Mouse (Mus musculus) Patski (cell line): Measurements from ENCODE around the gene Cela1. TPM values are rescaled to one million over a fixed set of nuclear protein-coding genes. Genes with fewer than 3 reads are reported as not detected.

Experiments
- ATAC-seq: fragments of 100-300 bp; one replicate; pipeline ENCODE4 v1.8.0; 2021
- CTCF ChIA-PET: fragments of 350-600 bp; sonication (Branson Sonifier 250); formaldehyde crosslinking; loops from one replicate; lab custom pipeline; 2022; ENCODE audit warnings: inconsistent platforms; lab: Charles Lee
- POLR2A ChIA-PET: fragments of 350-600 bp; sonication (Branson Sonifier 250); formaldehyde crosslinking; loops from one replicate; lab custom pipeline; 2022; ENCODE audit warnings: antibody characterized with exemption, inconsistent platforms; lab: Charles Lee
- DNase-seq: peaks from one replicate; pipeline ENCODE4 v3.0.0-alpha.2; 2011; ENCODE audit warnings: low read depth, low spot score
- H3K27me3 ChIP-seq: fragments of 371-371 bp; one replicate; pipeline ENCODE4 v1.5.1; 2021
- CTCF ChIP-seq: fragments of 100-300 bp; IDR thresholded peaks from one replicate; pipeline ENCODE4 v1.5.1; 2021
- in situ Hi-C: fragments of 300-500 bp; cut with MboI; formaldehyde crosslinking; loops from 3 replicates; pipeline ENCODE4 v1.11.1; 2018; ENCODE audit warnings: low pct_unique_long_range_greater_than_20kb, mixed read lengths
- polyA plus RNA-seq: library from polyadenylated mRNA; unstranded; gene quantifications from one replicate; pipeline ENCODE4 v1.2.3, GENCODE M21; 2021

Cela1 gene
- polyA plus RNA-seq, 1 experiment from 2014 or later, result 4.1 TPM

GRCm38 (mm10) chr15:100628797-100629196, 58.9 kb downstream of the Cela1 start:
- no peaks in the 10 kb centered on the region for H3K27me3 ChIP-seq
- POLR2A ChIA-PET, result no interaction called here
- CTCF ChIA-PET, result no interaction called here
- no peak for ATAC-seq
- in situ Hi-C loops, result no loop called here
- TF ChIP-seq CTCF, result no peak
- no peak for DNase-seq

- POLR2A ChIA-PET, result interaction anchor here (0.6 to 0.7 kb wide), 2 partner anchors 66 to 412 kb away, joined by 3 to 4 read pairs; no protein-coding TSS in a partner anchor
- DNase-seq (no peak), ATAC-seq (no peak)
- H3K27me3 ChIP-seq, result no peaks in the 10 kb centered on the region
- CTCF ChIA-PET, result interaction anchor here (0.6 kb wide), 1 partner anchor 29 kb away, joined by 3 read pairs; no protein-coding TSS in a partner anchor
- no peak for TF ChIP-seq CTCF
- in situ Hi-C loops, result no loop called here
Observed at GRCm38 (mm10) chr15:100627774-100628370, 59.8 kb downstream of the Cela1 start.

- ChIA-PET CTCF (interaction anchor here (0.6 kb wide), 1 partner anchor 30 kb away, joined by 3 read pairs; no protein-coding TSS in a partner anchor), POLR2A (interaction anchor here (0.6 to 0.7 kb wide), 2 partner anchors 66 to 411 kb away, joined by 3 to 4 read pairs; no protein-coding TSS in a partner anchor)
Observed at GRCm38 (mm10) chr15:100627287-100627686, 60.4 kb downstream of the Cela1 start.

GRCm38 (mm10) chr15:100624435-100624834, 63.3 kb downstream of the Cela1 start:
- no peak for DNase-seq
- ATAC-seq, result no peak
- H3K27me3 ChIP-seq, result no peaks in the 10 kb centered on the region
- no peak for TF ChIP-seq CTCF
- ChIA-PET CTCF (interaction anchor here (1.4 kb wide), 1 partner anchor 26 kb away, joined by 3 read pairs; no protein-coding TSS in a partner anchor), POLR2A (no interaction called here)
- in situ Hi-C loops, result loop anchor here (5.0 kb wide), 1 partner anchor 53 kb away; no protein-coding TSS in a partner anchor

More at GRCm38 (mm10) chr15:100627287-100627686, 60.4 kb downstream of the Cela1 start:
- in situ Hi-C loops, result no loop called here
- no peak for TF ChIP-seq CTCF
- DNase-seq, result no peak
- ATAC-seq, result no peak
- no peaks in the 10 kb centered on the region for H3K27me3 ChIP-seq

Other genes with a start within 250 kb of the Cela1 start
- gene Letmd1, start 218.9 kb downstream of the Cela1 start, polyA plus RNA-seq, result 52.3 TPM
- gene Csrnp2, start 192.4 kb downstream of the Cela1 start, polyA plus RNA-seq, result 13.7 TPM
- gene Tfcp2, start 135.9 kb downstream of the Cela1 start, polyA plus RNA-seq, result 35.2 TPM
- gene Pou6f1, start 87.9 kb downstream of the Cela1 start, polyA plus RNA-seq, result 54.5 TPM
- 239 TPM for gene Dazap2, start 72.6 kb downstream of the Cela1 start, polyA plus RNA-seq
- gene Smagp, start 51.0 kb downstream of the Cela1 start, polyA plus RNA-seq, result 11.7 TPM
- gene Bin2, start 18.4 kb downstream of the Cela1 start, polyA plus RNA-seq, result not detected
- gene Galnt6, start 41.5 kb upstream of the Cela1 start, polyA plus RNA-seq, result 0.03 TPM
- 13.1 TPM for gene Slc4a8, start 73.8 kb upstream of the Cela1 start, polyA plus RNA-seq
- 13.2 TPM for gene Scn8a, start 181.9 kb upstream of the Cela1 start, polyA plus RNA-seq